Mouse (Mus musculus) embryonic facial prominence, embryonic 12.5 days (tissue): ENCODE results near the gene Dlg2. TPM values are rescaled to one million over a fixed set of nuclear protein-coding genes. Genes with fewer than 3 reads are reported as not detected.

ENCODE experiments used
- ATAC-seq: fragments of 200-750 bp; cut with Nextera tagmentation; 2 replicates; pipeline ENCODE4 v1.8.0; 2017; ENCODE audit not compliant: insufficient number of reproducible peaks, insufficient read depth, low FRiP score, low TSS enrichment
- H3K27ac ChIP-seq: fragments of 300-500 bp; sonication (generic); 2 replicates; pipeline ENCODE4 v1.5.1; 2016; ENCODE audit warnings: mild to moderate bottlenecking
- H3K27me3 ChIP-seq: fragments of 300-500 bp; sonication (generic); 2 replicates; pipeline ENCODE4 v1.6.1; 2016; ENCODE audit warnings: mild to moderate bottlenecking, moderate library complexity
- H3K36me3 ChIP-seq: fragments of 300-500 bp; sonication (generic); 2 replicates; pipeline ENCODE4 v1.6.1; 2016; ENCODE audit warnings: mild to moderate bottlenecking
- H3K4me1 ChIP-seq: fragments of 300-500 bp; sonication (generic); 2 replicates; pipeline ENCODE4 v1.6.1; 2016
- H3K4me2 ChIP-seq: fragments of 300-500 bp; sonication (generic); replicated peaks from 2 replicates; pipeline ENCODE4 v1.6.1; 2016; ENCODE audit warnings: mild to moderate bottlenecking, moderate library complexity
- H3K4me3 ChIP-seq: fragments of 300-500 bp; sonication (generic); 2 replicates; pipeline ENCODE4 v1.5.1; 2016; ENCODE audit warnings: mild to moderate bottlenecking
- H3K9ac ChIP-seq: fragments of 300-500 bp; sonication (generic); 2 replicates; pipeline ENCODE4 v1.6.1; 2016; ENCODE audit warnings: mild to moderate bottlenecking, moderate library complexity
- H3K9me3 ChIP-seq: fragments of 300-500 bp; sonication (generic); 2 replicates; pipeline ENCODE4 v1.6.1; 2016; ENCODE audit warnings: mild to moderate bottlenecking, moderate library complexity
- WGBS: fragments of 180-500 bp; shearing (Covaris S2); methylation state at CpG from one replicate; pipeline ENCODE4 v1.1.7; 2016; 5-methylcytosine and 5-hydroxymethylcytosine counted together
- polyA plus RNA-seq: library from polyadenylated mRNA; unstranded; fragments of >200 nt; fragmentation: Nextera tagmentation; extraction: Ambion mirVana; gene quantifications from 2 replicates; pipeline ENCODE4 v1.2.1, GENCODE M21; 2016

The Dlg2 gene
- polyA plus RNA-seq, 1 experiment from 2014 or later = 11.0 TPM

DNA sequence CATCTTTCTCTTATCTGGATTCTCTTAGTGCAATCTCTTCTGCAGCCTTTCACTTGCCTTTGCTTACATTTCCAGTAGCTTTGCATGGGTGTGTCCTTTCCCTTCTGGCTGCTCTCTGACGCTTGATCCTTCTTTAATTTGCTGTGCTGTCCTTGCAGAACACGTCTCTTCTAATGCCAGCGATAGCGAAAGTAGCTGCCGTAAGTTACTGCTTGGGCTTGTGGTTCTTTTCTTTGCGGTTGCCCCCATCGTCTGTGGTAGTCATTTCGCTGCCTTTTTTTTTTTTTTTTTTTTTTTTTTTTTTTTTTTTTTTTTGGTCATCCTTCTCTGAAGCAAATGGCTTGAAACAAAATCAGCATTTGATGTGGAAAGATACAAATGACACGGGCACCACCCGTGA, 1944.0 kb downstream of the Dlg2 start:
- H3K4me1 ChIP-seq = no peaks in the 10 kb centered on the region
- H3K9ac ChIP-seq = no peak overlapping the region
- WGBS = 76% methylated on average over 10 of the region's 10 CpGs
- no peak overlapping the region for H3K4me3 ChIP-seq
- H3K27me3 ChIP-seq = no peaks in the 10 kb centered on the region
- no peaks in the 10 kb centered on the region for H3K36me3 ChIP-seq
- no peak overlapping the region for H3K4me2 ChIP-seq
- no peak for ATAC-seq
- H3K27ac ChIP-seq = no peak overlapping the region
- no peaks in the 10 kb centered on the region for H3K9me3 ChIP-seq

DNA sequence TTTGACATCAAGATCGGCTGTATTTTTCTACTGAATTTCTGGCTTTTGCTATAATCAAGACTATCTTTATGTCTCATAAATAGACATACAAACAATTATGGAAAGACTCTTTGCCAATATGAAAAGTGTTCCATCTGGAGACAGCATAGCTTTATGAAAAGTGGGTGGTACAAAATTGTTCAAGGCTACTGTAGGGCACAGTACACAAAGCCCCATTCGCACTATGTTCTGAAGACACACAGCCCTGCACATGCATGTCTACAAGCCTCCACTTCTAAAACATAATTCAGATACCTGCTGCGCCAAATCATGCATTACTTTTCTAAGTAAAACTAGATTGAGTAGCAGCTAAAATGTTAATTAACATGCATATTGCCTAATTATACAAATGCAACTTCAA, 1946.5 kb downstream of the Dlg2 start:
- no peak for ATAC-seq
- H3K4me3 ChIP-seq = no peak overlapping the region
- H3K27ac ChIP-seq = no peak overlapping the region
- H3K4me2 ChIP-seq = no peak overlapping the region
- 0 out of 2 replicates have a peak, but pooled peaks cover 2% of the 10 kb centered on the region for H3K4me1 ChIP-seq
- no peaks in the 10 kb centered on the region for H3K36me3 ChIP-seq
- H3K9me3 ChIP-seq = no peaks in the 10 kb centered on the region
- no peak overlapping the region for H3K9ac ChIP-seq
- WGBS = 96% methylated on average over 3 of the region's 3 CpGs
- H3K27me3 ChIP-seq = no peaks in the 10 kb centered on the region

DNA sequence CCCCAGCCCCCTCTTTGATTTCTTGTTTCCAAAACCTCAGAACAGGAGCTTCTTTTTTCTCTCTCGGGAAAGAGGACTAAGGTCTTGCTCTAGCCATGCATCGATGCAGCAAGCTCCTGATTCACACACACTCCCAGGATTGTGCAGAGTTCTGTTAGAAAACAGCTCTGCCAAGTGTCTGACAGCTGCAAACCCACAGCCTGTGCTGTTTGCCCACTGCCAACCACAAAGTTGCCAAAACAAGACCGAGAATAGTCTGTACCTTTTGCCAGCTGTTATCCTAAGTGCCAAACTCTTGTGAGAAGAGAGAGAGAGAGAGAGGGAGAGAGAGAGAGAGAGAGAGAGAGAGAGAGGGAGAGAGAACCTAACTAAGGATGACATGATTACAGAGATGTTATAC, 1948.2 kb downstream of the Dlg2 start:
- Histone ChIP-seq H3K9ac (no peak overlapping the region), H3K27me3 (no peaks in the 10 kb centered on the region), H3K27ac (no peak overlapping the region), H3K36me3 (no peaks in the 10 kb centered on the region), H3K4me2 (no peak overlapping the region), H3K4me3 (no peak overlapping the region), H3K9me3 (no peaks in the 10 kb centered on the region), H3K4me1 (0 out of 2 replicates have a peak, but pooled peaks cover 5% of the 10 kb centered on the region)
- 80% methylated on average over 3 of the region's 3 CpGs for WGBS
- ATAC-seq = no peak

DNA sequence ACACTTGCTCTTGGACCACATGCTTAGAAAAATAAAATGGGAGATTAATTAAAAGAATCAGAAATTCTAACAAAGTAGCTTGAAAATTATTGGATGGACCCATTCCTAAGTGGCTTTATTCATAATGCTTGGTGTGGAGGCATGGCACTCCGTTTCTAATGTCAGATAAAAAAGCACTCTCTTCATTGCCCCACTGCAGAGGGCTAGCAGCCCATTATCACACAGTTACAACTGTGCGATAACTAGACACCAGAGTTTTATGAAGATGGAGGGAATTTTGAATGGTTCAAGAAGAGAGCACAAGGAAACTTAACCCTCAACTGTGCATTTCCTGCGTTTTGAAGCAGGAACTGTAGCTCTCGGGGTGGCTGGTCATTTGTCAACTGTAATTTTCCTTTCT, 1950.8 kb downstream of the Dlg2 start:
- Histone ChIP-seq H3K36me3 (no peaks in the 10 kb centered on the region), H3K9me3 (no peaks in the 10 kb centered on the region), H3K4me2 (no peak overlapping the region), H3K4me3 (no peak overlapping the region), H3K4me1 (0 out of 2 replicates have a peak, but pooled peaks cover 5% of the 10 kb centered on the region), H3K9ac (no peak overlapping the region), H3K27me3 (no peaks in the 10 kb centered on the region), H3K27ac (no peak overlapping the region)
- WGBS = 78% methylated on average over 4 of the region's 4 CpGs
- ATAC-seq = no peak

DNA sequence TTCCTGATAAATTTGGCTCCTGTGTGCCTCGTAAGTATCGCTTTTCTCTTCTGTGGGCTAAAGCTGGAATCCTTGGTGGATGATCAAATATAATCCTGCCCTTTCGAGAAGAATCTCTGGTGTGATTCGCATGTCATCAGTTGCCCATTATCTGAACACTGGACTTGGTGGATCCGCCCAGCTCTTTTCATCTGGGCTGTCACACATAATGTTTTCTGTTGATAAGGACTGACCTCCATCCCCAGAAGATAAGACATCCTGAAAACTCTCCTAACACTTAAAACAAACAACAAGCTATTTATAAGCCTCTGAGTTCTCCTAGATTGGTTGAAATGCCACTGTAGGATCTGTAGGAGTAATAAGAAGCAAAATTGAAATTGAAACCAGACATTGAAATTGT, 1952.2 kb downstream of the Dlg2 start:
- H3K27me3 ChIP-seq = no peaks in the 10 kb centered on the region
- H3K4me1 ChIP-seq = 0 out of 2 replicates have a peak, but pooled peaks cover 5% of the 10 kb centered on the region
- H3K9ac ChIP-seq = no peak overlapping the region
- H3K36me3 ChIP-seq = no peaks in the 10 kb centered on the region
- H3K4me2 ChIP-seq = no peak overlapping the region
- no peak overlapping the region for H3K4me3 ChIP-seq
- ATAC-seq = no peak
- H3K27ac ChIP-seq = no peak overlapping the region
- no peaks in the 10 kb centered on the region for H3K9me3 ChIP-seq
- WGBS = 73% methylated on average over 5 of the region's 5 CpGs

DNA sequence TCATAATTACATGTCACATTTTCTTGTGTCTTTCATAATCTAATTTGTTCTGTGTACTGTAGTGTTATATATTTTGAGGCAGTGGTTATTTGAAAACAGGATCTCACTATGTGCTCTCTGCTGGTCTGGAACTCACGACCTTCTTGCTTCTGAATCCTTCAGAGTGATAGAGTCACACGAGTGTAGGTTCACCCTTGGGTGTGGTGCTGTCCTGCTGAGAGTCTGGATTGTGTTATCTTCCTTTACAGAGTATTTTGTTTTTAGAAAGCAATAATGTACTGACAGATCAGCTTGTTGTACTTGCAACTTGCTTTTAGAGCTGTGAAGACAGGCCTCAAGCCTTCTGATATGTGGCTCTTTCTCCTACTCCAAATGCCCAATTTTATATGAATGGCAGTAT, 1953.8 kb downstream of the Dlg2 start:
- Histone ChIP-seq H3K27ac (no peak overlapping the region), H3K4me3 (no peak overlapping the region), H3K4me1 (0 out of 2 replicates have a peak, but pooled peaks cover 5% of the 10 kb centered on the region), H3K9ac (no peak overlapping the region), H3K9me3 (no peaks in the 10 kb centered on the region), H3K4me2 (no peak overlapping the region), H3K36me3 (no peaks in the 10 kb centered on the region), H3K27me3 (no peaks in the 10 kb centered on the region)
- ATAC-seq = no peak
- WGBS = 67% methylated on average over 2 of the region's 2 CpGs

DNA sequence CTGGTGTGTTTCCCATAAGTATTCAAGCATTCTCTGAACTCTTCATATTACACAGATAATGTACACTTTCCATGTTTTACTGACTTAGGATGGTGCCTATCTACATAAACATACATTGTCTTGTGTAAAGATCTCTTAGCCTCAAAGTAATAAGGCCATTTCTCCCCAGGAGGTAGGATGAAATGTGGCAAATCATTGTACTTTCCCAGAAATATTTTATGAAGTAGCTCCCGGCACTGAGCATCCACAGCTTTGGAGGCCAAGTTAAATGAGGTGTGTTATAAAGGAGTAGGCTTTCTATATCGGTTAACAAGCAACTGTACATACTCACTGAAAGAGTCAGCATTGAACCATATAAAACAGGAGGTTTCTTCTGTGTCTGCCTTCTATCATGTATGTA, 1960.7 kb downstream of the Dlg2 start:
- Histone ChIP-seq H3K9ac (no peak overlapping the region), H3K4me3 (no peak overlapping the region), H3K27ac (no peak overlapping the region), H3K27me3 (no peaks in the 10 kb centered on the region), H3K36me3 (no peaks in the 10 kb centered on the region), H3K9me3 (no peaks in the 10 kb centered on the region), H3K4me2 (no peak overlapping the region), H3K4me1 (no peaks in the 10 kb centered on the region)
- no peak for ATAC-seq
- 88% methylated on average over 2 of the region's 2 CpGs for WGBS

DNA sequence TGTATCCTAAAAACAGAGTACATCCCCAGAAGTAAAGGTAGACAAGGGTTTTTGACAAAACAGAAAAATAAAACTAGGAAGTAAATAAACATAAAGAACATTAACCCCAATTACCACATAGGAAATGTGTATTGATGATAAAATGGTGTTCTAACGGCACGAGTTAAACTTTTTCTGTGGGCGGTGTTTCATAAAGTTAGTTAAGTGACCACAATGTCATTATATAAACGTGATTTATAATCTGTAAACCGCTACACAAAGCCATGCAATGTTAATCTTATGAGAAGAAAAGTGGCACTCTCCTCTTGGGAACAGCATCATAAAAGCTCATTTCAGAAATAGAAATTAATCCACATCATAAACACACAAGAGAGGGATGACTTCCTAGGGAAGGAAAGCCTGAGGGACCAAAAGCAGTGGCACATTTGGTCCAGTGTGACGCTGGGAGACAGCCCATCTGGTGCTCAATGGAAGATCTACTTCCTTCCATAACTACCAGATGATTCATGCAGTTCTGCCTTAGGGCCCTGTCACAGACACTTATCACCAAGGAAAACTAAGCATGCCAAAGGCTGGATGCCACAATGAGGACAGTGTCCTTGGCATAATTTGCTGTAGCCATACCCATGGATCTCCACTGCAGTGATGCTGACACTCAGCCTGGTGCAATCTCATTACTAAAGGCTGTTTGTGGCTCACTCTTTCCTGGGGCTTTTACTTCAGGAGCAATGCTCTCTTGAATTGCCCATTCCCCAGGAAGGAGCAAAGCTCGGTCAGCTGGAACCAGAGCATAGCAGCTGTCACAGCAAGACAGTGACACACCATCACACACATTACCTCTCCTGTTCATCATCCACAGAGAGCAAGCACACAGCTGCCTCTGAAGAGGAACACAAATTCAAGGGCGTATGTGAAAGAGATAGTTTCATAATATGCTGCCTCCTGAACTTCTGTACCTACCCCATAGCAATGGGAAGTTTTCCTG, 1963.3 kb downstream of the Dlg2 start:
- Histone ChIP-seq H3K4me2 (no peak overlapping the region), H3K27me3 (no peaks in the 10 kb centered on the region), H3K4me3 (no peak overlapping the region), H3K36me3 (no peaks in the 10 kb centered on the region), H3K9me3 (no peaks in the 10 kb centered on the region), H3K27ac (no peak overlapping the region), H3K4me1 (no peaks in the 10 kb centered on the region), H3K9ac (no peak overlapping the region)
- no peak for ATAC-seq
- WGBS = 80% methylated on average over 8 of the region's 8 CpGs

DNA sequence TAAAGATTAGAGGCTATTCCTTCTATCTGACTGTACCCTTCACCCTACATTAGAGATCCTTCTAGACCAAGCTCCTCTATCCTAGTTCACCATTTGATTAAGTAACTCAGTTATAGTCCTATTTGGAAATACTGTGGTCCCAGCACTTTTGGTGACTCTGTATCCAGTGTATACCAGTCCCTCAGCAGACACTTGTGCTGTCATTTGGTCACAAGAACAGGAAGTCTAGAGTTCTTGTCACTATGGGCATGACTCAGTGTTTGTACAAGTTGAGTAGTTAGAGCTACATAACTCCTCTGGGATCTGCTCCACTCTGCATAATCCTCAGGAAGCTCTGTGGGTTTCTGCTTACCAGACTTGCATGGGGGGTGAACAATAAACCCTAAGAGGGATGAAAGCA, 1965.1 kb downstream of the Dlg2 start:
- Histone ChIP-seq H3K4me3 (no peak overlapping the region), H3K36me3 (no peaks in the 10 kb centered on the region), H3K27ac (no peak overlapping the region), H3K9me3 (no peaks in the 10 kb centered on the region), H3K9ac (no peak overlapping the region), H3K27me3 (no peaks in the 10 kb centered on the region), H3K4me2 (no peak overlapping the region), H3K4me1 (no peaks in the 10 kb centered on the region)
- ATAC-seq = no peak

DNA sequence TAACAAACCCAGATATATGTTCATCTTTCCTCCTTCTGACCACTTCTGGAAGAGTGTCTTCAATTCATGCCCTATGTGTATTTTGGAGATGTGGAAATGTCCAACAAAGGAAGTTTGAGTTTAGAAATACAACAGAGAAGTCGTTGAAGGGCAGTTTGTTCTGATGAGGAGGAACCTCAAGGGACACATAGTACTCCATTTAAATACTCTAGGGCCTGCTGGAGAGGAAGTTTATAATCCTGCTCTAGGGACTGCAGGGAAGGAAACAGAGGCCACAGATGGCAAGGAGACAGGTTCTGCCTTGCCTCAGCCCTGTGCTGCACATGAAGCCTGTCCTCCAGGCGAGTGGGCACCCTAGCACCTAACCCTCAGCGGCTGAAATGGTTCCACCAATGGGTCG, 1965.6 kb downstream of the Dlg2 start:
- WGBS = 89% methylated on average over 4 of the region's 4 CpGs

DNA sequence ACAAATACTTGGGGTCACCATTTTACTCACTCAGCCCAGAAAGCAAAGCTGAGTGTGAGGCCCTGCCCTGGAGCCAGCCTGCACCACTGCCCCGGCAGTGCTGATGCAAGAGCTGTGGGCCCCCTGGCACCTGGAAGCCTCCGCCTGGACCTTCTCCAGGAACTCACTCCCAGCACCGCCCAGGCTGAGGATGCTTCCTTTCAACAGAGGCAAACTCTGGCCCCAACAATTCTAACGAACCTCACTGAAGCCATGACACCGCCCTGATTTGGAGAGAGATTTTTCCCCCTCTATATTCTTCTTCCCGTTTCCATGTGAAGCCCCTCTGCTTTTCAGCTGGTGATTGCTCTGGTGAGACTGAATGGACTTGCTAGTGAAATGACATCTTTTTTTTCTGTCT, 1971.5 kb downstream of the Dlg2 start:
- Histone ChIP-seq H3K9me3 (no peaks in the 10 kb centered on the region), H3K4me2 (no peak overlapping the region), H3K27me3 (no peaks in the 10 kb centered on the region), H3K9ac (no peak overlapping the region), H3K4me3 (no peak overlapping the region), H3K4me1 (no peaks in the 10 kb centered on the region), H3K36me3 (no peaks in the 10 kb centered on the region), H3K27ac (0 out of 2 replicates have a peak overlapping the region, but pooled peaks have one; percentile 0)
- WGBS = 73% methylated on average over 6 of the region's 6 CpGs
- ATAC-seq = no peak

More for the DNA sequence above, 1965.6 kb downstream of the Dlg2 start:
- Histone ChIP-seq H3K36me3 (no peaks in the 10 kb centered on the region), H3K4me1 (no peaks in the 10 kb centered on the region), H3K4me2 (no peak overlapping the region), H3K4me3 (no peak overlapping the region), H3K9ac (no peak overlapping the region), H3K9me3 (no peaks in the 10 kb centered on the region), H3K27me3 (no peaks in the 10 kb centered on the region), H3K27ac (no peak overlapping the region)
- no peak for ATAC-seq

DNA sequence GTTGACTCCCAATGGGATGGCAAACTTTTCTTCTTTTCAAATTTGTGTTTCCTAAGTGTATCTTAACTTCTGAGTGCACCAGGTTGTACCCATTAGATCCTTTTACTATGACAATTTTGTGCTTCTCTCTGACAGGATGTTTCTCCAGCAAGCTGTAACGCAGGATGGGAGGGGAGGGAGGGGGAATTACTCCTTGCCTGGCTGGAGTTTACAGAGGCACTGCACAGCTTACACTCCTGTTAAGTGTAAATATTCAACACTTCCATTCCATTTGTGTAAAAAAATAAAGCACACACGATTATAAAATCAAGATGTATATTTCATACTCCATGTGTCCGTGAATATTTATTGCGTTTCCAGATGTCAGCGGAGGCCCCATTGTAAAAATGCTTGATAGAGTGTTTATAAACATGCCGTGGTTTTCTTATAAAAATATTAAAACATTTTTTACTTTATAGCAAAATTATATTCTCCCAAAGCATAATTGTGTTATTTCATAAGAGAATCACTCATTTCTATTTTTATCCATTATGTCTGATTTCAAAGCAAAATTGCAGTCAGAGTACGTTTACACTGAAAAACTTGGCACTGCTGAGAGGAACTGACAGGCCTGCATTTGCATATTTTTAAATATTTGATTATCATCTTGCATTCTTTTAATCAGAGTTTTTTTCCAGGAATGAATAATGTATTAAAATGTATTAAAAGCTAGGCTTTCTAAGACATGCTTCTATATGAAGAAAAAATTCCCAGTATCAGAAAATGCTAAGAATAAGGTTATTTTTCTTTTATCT, 1972.5 kb downstream of the Dlg2 start:
- no peaks in the 10 kb centered on the region for H3K36me3 ChIP-seq
- H3K27ac ChIP-seq = no peak overlapping the region
- no peaks in the 10 kb centered on the region for H3K27me3 ChIP-seq
- H3K9me3 ChIP-seq = no peaks in the 10 kb centered on the region
- H3K4me2 ChIP-seq = no peak overlapping the region
- 66% methylated on average over 7 of the region's 7 CpGs for WGBS
- H3K4me1 ChIP-seq = no peaks in the 10 kb centered on the region
- no peak for ATAC-seq
- H3K4me3 ChIP-seq = no peak overlapping the region
- no peak overlapping the region for H3K9ac ChIP-seq
